Mouse (Mus musculus): ENCODE data around the gene Mtus2.
A peak's percentile ranks its signal among the peaks of the same experiment; 100 is the strongest.
"Not testable (repeated sequence)": the region's sequence is repeated elsewhere in the genome, so short reads cannot be mapped to it uniquely, and the experiment has no call there.

Mtus2 gene

DNA sequence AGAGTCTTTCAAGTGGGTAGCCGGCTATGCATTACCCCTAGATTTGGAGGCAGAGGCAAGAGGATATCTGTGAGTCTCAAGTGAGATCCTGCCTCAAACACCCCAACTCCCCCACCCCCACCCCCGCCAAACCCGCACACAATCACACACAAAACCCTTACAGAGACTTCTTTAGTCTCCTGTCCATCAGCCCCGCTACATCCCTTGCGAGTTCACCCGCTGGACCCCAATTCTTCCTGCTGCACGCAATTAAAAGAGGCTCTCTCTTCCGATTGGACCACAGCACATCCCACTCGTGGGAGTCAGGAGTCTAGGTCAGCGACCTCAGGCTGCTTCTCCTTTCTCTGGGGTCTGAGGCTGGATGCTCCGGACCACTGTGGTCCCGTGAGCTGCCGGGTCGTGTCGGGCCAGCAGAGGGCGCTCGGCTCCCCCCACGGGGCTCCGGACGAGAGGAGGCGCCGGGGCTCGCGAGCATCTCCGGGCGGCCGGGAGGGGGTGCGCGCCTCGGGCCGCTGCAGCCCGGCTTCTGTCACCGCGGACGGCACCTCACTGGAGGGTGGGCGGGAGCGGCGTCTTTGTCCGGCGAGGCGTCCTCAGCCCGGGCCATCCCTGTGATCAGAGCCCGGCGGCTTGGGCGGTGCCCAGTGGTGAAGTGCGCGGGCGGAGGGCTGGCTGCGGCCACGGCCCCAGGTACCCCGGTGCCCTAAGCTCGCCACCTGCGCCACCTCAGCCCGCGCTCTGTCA lies at the start of gene Mtus2:
Gene Mtus2, plus strand, starts transcription at position 500 of the 744 bp plus-strand sequence.
- peak; percentile 52 to 60 for DNase-seq

- no peak for DNase-seq
These were observed 49.3 kb upstream of the Mtus2 start for GRCm38 (mm10) chr5:147907851-147908250.

DNA sequence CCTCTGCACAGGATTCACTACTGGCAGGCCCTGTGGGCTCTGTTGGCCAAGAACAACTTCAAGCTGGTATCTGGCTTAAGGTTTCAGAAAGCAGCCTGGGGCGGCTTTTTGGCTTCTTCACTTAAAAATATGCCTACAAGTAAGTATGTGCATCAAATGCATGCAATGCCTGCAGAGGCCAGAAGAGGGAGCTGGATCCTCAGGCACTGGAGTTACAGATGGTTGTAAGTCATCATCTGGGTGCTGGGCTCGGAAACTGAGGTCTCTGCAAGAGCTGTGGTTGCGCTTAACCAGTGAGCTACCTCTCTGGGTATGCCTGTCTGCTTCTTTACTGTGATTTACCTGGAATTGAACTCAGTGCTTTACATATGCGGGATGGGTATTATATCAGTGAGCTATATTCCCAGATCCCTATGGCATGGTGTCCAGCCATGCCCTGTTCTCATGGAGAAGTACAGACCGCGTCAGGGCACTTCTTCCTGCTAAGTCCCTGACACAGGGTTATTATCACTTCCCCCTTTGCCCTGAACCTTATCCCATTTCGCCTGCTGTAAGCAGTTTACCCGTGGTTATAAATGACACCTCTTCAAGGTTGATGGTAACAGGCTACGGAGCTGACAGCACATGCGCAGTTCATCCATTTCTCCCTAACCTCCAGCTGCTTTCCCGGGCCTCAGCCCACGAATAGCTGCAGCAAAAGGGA lies 46.2 kb upstream of the Mtus2 start:
- no peak for DNase-seq

DNA sequence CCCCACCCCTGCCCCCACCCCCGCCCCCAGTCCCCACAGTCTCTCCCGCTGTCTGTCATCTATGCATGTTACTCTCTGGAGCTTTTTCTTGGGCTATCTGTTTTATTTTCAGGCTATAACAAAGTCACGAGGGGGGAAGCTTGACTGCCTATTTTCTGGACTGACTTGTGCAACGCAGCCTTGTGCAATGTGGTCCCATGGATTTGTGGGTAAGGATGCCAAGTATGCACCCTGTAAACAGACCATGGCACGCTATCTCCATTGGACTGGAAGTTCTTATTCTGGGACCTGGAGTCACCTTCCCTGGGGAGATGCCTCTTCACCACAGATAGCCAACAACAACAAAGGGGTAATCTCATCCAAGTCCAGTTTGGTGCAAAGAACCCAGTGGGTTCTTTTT lies 45.4 kb upstream of the Mtus2 start:
- no peak for DNase-seq

DNA sequence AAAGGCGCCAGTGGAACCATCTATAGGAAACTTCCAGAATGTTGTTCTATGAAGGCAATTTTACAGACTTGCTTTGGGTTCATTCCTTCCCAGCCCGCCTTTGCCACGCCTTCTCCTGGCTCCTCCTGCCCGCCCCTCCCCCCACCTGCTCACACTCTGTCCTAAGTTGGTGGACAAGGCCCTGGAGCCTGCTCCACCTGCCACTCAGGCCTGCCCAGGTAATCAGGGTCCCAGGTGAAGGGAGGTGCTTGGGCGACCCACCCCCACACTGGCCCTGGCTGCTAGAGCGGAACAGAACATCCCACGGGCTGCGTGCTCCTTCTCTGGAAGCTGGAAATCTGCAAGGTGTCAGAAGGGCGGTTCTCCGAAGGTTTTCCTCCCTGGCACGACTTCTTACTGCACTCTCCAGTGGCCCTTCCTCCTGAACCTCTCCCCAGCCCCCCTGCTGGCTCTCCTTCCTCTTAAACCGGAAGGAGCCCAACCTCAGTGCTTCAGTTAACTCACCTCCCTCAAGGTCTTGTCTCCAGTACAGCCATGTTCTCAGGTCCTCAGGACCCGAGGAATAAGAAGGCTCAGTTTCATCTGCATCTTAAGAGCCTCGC lies 43.8 kb upstream of the Mtus2 start:
- DNase-seq = no peak

GRCm38 (mm10) chr5:147915038-147915566 lies 42.0 kb upstream of the Mtus2 start:
- DNase-seq = no peak

DNA sequence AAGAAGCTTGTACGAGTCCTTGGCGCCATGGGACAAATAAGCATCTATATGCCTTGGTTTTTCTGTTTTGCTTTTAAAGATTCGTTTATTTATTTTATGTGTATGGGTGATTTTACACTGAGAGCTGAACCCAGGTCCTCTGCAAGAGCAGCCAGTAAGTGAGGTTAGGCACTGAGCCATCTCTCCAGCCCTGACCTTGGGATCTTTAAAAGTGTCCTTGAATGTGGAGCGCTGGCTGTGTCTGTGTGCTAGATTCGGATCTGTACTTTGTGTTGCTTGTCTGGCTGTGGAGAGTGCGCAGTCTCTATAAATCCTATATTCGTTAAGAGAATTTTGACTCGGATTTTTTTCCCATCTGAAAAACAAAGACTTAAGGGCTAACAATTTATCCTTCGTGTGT lies 40.9 kb upstream of the Mtus2 start:
- DNase-seq = no peak

DNA sequence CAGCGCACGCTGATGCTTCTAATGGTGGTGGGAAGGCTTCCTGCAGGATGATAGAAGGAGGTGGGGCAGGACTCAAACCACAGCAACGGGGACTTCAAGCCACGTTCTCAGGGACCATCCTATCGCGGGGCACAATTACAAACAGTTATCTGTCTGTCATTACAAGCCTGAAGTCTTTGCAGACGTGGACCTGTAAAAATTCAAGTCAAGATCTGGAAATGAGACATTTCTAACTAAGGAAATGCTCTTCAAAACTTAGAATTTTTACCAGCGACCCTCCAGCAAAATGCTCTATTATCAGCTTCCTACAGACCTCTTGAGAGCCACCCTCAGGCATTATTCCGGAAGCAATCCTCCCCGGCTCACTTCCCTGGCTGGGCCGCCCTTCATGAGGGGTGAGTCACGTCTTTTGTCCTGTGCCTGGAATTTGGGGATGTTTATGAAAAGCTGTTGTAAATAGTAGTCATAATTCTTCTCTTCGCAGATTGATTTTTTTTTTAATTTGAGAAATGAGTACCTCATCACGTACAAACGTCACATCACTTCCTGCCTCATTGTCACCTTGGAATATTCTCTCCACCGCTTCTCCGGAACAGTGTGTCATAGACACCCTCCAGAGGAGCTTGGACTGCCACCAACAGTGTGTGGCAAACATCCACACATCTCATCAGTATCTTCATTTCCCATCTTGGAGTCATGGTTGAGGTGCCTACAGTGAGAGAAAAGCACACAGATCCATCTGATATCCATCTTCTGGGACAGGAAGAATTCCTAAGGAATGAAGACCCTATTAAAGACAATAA lies 38.9 kb upstream of the Mtus2 start:
- no peak for DNase-seq

DNA sequence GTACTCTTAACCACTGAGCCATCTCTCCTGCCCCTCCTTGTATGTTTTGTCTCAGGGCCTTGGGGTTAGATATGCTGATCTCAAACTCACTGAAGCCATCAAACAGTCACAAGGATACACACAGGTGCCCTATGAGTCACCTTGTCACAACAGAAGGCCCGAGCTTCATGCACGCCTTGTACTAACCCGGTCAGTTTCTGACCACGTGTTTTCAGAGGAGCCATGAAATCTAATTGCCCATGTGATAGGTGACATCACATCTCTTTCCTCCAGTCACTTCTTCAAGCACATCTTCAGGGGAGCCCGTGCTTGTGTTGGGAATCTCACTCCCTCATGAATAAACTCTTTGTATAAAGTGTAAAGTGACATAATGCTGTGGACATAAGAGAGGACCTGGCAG lies 32.5 kb upstream of the Mtus2 start:
- no peak for DNase-seq

- DNase-seq = peak; percentile 11 to 19
These were observed 31.1 kb upstream of the Mtus2 start for GRCm38 (mm10) chr5:147925935-147926604.

- DNase-seq = no peak
These were observed 28.2 kb upstream of the Mtus2 start for GRCm38 (mm10) chr5:147928668-147929497.

DNA sequence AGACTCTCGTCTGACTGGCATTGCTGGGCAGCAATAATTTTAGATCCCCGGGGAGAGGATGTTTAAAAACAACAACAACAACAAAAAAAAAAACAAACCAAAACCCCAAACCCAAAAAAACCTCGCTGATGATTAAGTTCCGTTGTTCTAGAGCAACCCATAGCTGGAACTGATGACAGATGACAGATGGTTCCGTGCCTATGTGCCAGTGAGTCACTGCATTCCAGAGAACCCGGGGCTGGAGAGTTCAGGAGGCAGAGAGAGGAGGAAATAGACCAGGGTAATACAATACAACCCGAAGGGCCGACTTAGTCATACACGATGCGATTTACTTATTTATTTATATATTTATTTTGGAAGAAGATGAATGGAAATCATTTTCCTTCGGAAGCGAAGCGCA lies 22.0 kb upstream of the Mtus2 start:
- no peak for DNase-seq

DNA sequence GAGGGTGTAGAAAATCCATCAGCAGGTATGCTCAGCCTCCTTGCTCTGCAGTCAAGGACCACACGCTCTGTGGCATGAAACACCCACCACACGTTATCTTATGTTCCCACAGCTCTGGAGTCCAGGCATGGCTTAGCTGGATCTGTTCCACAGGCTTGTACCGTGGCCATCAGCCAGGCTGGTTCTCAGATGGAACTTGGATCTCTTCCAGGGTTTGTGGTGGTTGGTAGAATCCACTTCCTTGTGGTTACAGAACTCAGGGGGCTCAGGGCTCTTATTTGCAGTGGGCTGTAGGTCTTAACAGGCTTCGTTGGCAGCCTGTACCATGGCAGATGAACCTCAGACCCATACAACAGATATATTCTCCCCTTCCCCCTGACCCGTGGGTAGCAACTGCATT lies 17.9 kb upstream of the Mtus2 start:
- no peak for DNase-seq

DNA sequence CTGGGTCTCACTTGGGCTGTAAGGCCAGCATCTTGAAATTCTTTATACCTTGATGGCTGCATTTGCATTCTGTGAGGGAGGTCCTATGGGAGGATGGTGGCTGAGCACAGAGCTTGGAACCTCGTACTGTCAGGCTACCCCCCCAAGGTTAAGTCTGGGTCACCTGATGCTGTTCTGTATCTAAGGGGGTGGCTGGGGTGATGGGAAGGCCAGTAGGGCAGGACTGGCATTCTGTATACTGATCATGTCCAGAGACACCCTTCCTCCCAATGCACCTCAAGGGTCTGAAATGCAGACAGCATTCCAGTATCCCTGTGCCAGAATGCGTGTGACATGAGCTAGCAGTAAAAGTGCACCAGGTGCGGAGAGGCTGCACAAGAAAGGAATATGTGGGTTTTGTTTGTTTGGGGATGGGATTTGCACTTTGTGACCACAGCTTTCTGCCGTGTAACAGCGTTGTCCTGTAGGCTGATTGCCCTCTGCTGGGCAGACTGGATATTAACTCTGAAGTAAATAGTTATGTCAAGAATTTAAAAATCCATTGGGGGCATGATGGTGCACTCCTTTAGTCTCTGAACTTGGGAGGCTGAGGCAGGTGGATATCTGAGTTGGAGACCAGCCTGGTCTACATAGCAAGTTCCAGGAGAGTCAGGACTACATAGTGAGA lies 12.0 kb upstream of the Mtus2 start:
- DNase-seq = no peak

DNA sequence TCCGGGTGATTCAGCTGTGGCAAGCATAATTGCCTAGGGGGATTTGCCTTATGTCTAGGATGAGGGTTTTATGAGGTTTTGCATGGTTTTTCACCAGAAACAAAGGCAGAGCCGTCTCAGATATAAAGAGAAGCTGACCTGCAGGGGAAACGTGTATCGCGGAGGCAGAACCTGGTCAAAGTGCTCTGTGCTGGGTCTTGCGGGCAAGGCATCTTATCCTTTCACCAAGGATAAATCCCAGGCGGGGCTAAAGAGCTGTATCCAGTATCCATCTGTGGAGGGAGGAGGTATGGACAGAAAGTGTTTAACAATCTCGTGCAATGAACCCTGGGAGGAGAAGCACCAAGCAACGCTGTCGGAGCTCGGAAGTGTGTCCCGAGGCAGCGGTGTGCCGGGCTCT lies 7.2 kb upstream of the Mtus2 start:
- no peak for DNase-seq

- no peak for DNase-seq
These were observed 5.4 kb upstream of the Mtus2 start for GRCm38 (mm10) chr5:147951751-147952150.

- DNase-seq = not testable (repeated sequence)
These were observed 3.9 kb upstream of the Mtus2 start for GRCm38 (mm10) chr5:147953181-147953580.

DNA sequence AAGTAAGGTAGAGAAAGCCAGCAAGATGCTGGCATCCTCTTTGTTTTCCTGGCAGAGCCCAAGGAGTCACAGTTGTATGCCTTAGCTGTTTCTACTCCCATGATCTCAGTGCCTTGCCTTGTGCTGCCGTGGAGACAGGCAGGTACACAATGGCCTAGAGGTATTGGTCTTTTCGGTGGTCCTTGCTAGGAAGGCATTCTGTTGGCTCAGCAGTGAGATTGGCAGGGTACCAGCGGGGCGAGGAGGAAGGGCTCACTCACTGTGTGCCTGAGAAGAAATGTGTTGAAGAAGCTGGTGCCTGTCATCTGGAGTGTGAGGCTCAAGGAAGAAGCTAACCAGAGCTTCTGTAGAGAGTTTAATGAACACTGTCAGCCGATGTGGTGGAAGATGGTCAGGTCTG lies 1.4 kb upstream of the Mtus2 start:
- no peak for DNase-seq

DNA sequence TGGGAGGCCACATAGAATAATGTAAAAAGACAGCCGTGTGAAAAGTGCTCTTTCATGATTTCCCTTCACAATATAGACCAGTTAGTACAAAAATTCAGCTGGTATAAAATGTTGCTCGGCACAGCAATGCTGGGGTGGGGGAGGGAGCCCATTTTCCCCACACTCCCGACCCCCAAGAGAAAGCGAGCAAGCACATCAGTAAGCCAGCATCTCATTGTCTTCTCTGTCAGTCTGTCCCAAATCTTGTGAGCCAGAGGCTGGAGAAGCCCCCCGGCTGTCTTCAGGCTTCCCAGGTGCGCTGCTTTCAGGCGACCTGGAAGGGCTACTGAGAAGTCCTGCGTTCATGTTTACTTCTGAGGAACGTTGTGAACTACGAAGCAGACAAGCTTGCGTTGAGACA lies 699 bp upstream of the Mtus2 start:
- DNase-seq = no peak

DNA sequence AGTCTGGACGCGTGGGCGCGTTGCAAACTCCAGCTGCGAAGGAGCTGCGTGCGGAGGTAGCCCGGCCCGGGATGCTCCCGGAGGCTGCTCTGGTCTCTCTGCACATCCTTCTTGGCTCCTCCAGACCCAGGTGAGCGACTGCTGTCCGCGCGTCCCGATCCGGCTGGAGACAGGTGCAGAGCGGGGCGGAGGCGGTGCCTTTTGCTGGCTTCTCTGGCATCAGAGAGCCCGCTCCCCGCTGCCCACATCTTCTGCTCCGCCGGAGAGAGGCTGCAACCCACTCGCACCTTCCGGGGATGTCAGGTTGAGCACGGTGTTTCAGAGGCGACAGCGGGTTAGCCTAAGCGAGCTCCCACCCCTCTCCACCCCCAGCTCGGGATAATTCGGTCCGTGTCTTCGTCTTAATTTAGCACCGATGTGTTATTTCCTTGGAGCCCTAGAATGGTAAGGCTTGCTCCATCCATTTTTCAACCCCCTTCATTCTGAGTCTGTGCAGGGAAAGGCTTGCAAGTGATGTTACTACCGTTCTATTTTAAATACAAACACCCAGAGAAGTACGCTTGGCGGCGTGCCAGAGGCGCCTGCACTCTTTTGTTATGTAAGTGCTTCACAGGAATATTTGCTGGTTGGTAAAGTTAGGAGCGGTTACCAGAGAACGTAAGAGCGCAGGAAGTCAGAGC lies 612 bp downstream of the Mtus2 start:
- DNase-seq = no peak
